In genomic region chr2:167721159-167721882, GRCm38 (mm10) we compare ENCODE assay signal across 26 mouse cellular contexts. TPM values are rescaled to one million over a fixed set of nuclear protein-coding genes. Genes with fewer than 3 reads are reported as not detected.
DNase-seq lines count a peak whose midpoint lies in the region; ATAC-seq and TF ChIP-seq lines count a peak whose summit lies in the region.
"Had no signal": no experiment of that assay in that cellular context is flagged by ENCODE, and none has a peak within 500 bp of the region (broad histone marks: within the 10 kb centered on the region; RNA-seq: fewer than 3 reads in every experiment).

No protein-coding gene starts in this region.

- H3K9ac ChIP-seq in stomach, postnatal 0 days (ENCODE audit: low read length): 0 out of 2 replicates have a peak overlapping the region, but pooled peaks have one; percentile 13
- H3K9ac ChIP-seq: heart, embryonic 15.5 days; limb, embryonic 12.5 days; liver, embryonic 14.5 days; neural tube, embryonic 13.5 days had no signal

- peaks cover 46% of the 10 kb centered on the region for H3K27me3 ChIP-seq in heart, embryonic 10.5 days (ENCODE audit: insufficient read depth, poor library complexity, severe bottlenecking)
- H3K27me3 ChIP-seq in testis, adult 2 months (ENCODE audit: control insufficient read depth, insufficient read depth, low read length): no peaks in the 10 kb centered on the region
- H3K27me3 ChIP-seq in limb, embryonic 10.5 days (ENCODE audit: low read depth, poor library complexity, severe bottlenecking): no peaks in the 10 kb centered on the region
- no peaks in the 10 kb centered on the region for H3K27me3 ChIP-seq in stomach, postnatal 0 days (ENCODE audit: control insufficient read depth, insufficient read depth, low read length)
- H3K27me3 ChIP-seq: limb, embryonic 12.5 days; neural tube, embryonic 13.5 days had no signal

- H3K27ac ChIP-seq in heart, embryonic 10.5 days: 0 out of 2 replicates have a peak overlapping the region, but pooled peaks have one; percentile 26
- H3K27ac ChIP-seq in testis, adult 2 months (ENCODE audit: control insufficient read depth, insufficient read depth, low read depth, low read length): no peak overlapping the region
- H3K27ac ChIP-seq in limb, embryonic 10.5 days: peak overlapping the region; percentile 26; the same call in 1 of the 2 replicates
- H3K27ac ChIP-seq in stomach, postnatal 0 days (replicated peaks): peak overlapping the region; percentile 77
- H3K27ac ChIP-seq: heart, adult 2 months; heart, embryonic 15.5 days; layer of hippocampus, adult 2 months; limb, embryonic 12.5 days; liver, embryonic 14.5 days; macrophage; neural tube, embryonic 13.5 days had no signal

- WGBS in heart, embryonic 10.5 days: 73% methylated on average over 11 of the region's 11 CpGs
- WGBS in limb, embryonic 10.5 days: 77% methylated on average over 11 of the region's 11 CpGs
- 60% methylated on average over 11 of the region's 11 CpGs for WGBS in stomach, postnatal 0 days

- no peak for TF ChIP-seq POLR2A in testis, adult 2 months (IDR thresholded peaks at IDR 0.05; ENCODE audit: control insufficient read depth, low read depth, low read length)

- H3K4me1 ChIP-seq in heart, embryonic 10.5 days: peaks cover 6% of the 10 kb centered on the region; the same call in 1 of the 2 replicates
- H3K4me1 ChIP-seq in testis, adult 2 months (ENCODE audit: control insufficient read depth, insufficient read depth, low read length): peaks cover 16% of the 10 kb centered on the region
- peaks cover 12% of the 10 kb centered on the region for H3K4me1 ChIP-seq in limb, embryonic 10.5 days
- no peaks in the 10 kb centered on the region for H3K4me1 ChIP-seq in stomach, postnatal 0 days (replicated peaks; ENCODE audit: control insufficient read depth, insufficient read depth)
- H3K4me1 ChIP-seq: heart, embryonic 15.5 days had no signal

- TF ChIP-seq CTCF in testis, adult 2 months (IDR thresholded peaks at IDR 0.05; ENCODE audit: control insufficient read depth, insufficient read depth, insufficient replicate concordance, low read depth, low read length): no peak
- no peak for TF ChIP-seq CTCF in stomach, postnatal 0 days (IDR thresholded peaks at IDR 0.05; ENCODE audit: low read depth)

- TF ChIP-seq EP300 in stomach, postnatal 0 days (optimal IDR thresholded peaks at IDR 0.05): no peak

- DNase-seq in heart, embryonic 10.5 days (ENCODE audit: low spot score): no peak
- no peak for DNase-seq in heart, postnatal 4 days
- DNase-seq in testis, postnatal 10 days (ENCODE audit: low spot score): no peak
- no peak for DNase-seq in limb, embryonic 10.5 days (ENCODE audit: low spot score)
- DNase-seq in stomach, postnatal 0 days (ENCODE audit: low spot score): peak; percentile 37
- no peak for DNase-seq in spleen, adult 12 weeks (ENCODE audit: low spot score)
- DNase-seq in adrenal gland, adult (ENCODE audit: inconsistent age in 2 of 2, low spot score in 1 of 2): no peak
- DNase-seq: adrenal gland, postnatal 36 days; cerebellum, adult 11 months; cerebellum, postnatal 36 days; gastrocnemius, postnatal 36 days; heart, adult 2 months; kidney, adult 8-10 months; kidney, postnatal 25 days; retina, postnatal 1 day; thymus, postnatal 25 days had no signal

- no peak overlapping the region for H3K4me3 ChIP-seq in heart, embryonic 10.5 days
- peak overlapping the region; percentile 16 for H3K4me3 ChIP-seq in testis, adult 2 months (ENCODE audit: control insufficient read depth, low read depth, low read length)
- no peak overlapping the region for H3K4me3 ChIP-seq in limb, embryonic 10.5 days
- no peak overlapping the region for H3K4me3 ChIP-seq in stomach, postnatal 0 days (ENCODE audit: low read depth, low read length)
- H3K4me3 ChIP-seq: heart, adult 2 months; heart, embryonic 15.5 days; layer of hippocampus, adult 2 months; limb, embryonic 12.5 days; myocyte; neural tube, embryonic 13.5 days had no signal

- H3K36me3 ChIP-seq in heart, embryonic 10.5 days: no peaks in the 10 kb centered on the region
- H3K36me3 ChIP-seq in testis, adult 2 months (ENCODE audit: control insufficient read depth, insufficient read depth, low read length): no peaks in the 10 kb centered on the region
- H3K36me3 ChIP-seq in limb, embryonic 10.5 days: no peaks in the 10 kb centered on the region
- H3K36me3 ChIP-seq in stomach, postnatal 0 days (ENCODE audit: control insufficient read depth, insufficient read depth, low read length): no peaks in the 10 kb centered on the region
- H3K36me3 ChIP-seq: heart, embryonic 15.5 days; limb, embryonic 12.5 days; neural tube, embryonic 13.5 days had no signal

- peak; percentile 57 for ATAC-seq in stomach, postnatal 0 days (ENCODE audit: low FRiP score, low TSS enrichment)
- ATAC-seq: CD4-positive, CD25-positive, alpha-beta regulatory T cell, adult 4 months; midbrain, embryonic 16.5 days had no signal

- H3K4me2 ChIP-seq in stomach, postnatal 0 days (replicated peaks; ENCODE audit: low read depth): no peak overlapping the region; the same call in 1 of the 2 replicates
- H3K4me2 ChIP-seq: heart, embryonic 15.5 days; limb, embryonic 12.5 days; neural tube, embryonic 13.5 days had no signal

- no peaks in the 10 kb centered on the region for H3K9me3 ChIP-seq in heart, embryonic 10.5 days
- no peaks in the 10 kb centered on the region for H3K9me3 ChIP-seq in limb, embryonic 10.5 days (replicated peaks)
- no peaks in the 10 kb centered on the region for H3K9me3 ChIP-seq in stomach, postnatal 0 days (ENCODE audit: control insufficient read depth, low read length)
- H3K9me3 ChIP-seq: heart, embryonic 15.5 days; limb, embryonic 12.5 days; neural tube, embryonic 13.5 days had no signal

RNA-seq across cellular contexts. Expression of gene Tmem189, which starts 31.7 kb away (rescaled TPM):
- polyA plus RNA-seq in heart, embryonic 10.5 days (2016; fragmentation: Nextera tagmentation; extraction: Ambion mirVana): 47.7 and 53.8 TPM in 2 replicates
- total RNA-seq in heart, postnatal 4 days (2021): 10 to 100 TPM; 41.1 to 41.6 TPM
- 97.4 and 99.8 TPM in 2 replicates for polyA plus RNA-seq in testis, adult 2 months (2012; rRNA removed)
- 41.9 and 43.2 TPM in 2 replicates for polyA plus RNA-seq in limb, embryonic 10.5 days (2016; fragmentation: Nextera tagmentation; extraction: Ambion mirVana)
- polyA plus RNA-seq in stomach, postnatal 0 days (2015; fragmentation: Nextera tagmentation; extraction: Ambion mirVana): 74.6 and 85.7 TPM in 2 replicates

RNA-seq across cellular contexts. Expression of gene Cebpb, which starts 32.6 kb away (rescaled TPM):
- 4.2 TPM in 2 replicates for polyA plus RNA-seq in heart, embryonic 10.5 days (2016; fragmentation: Nextera tagmentation; extraction: Ambion mirVana)
- 10 to 100 TPM; 15.9 to 16.6 TPM for total RNA-seq in heart, postnatal 4 days (2021)
- polyA plus RNA-seq in testis, adult 2 months (2012; rRNA removed): 2.9 and 4.0 TPM in 2 replicates
- polyA plus RNA-seq in limb, embryonic 10.5 days (2016; fragmentation: Nextera tagmentation; extraction: Ambion mirVana): 1.2 and 2.2 TPM in 2 replicates
- 55.0 and 60.2 TPM in 2 replicates for polyA plus RNA-seq in stomach, postnatal 0 days (2015; fragmentation: Nextera tagmentation; extraction: Ambion mirVana)

Comparison
In these comparisons a context has a peak if more than half of its experiments do, and no peak if none do; other contexts are left out.
1. RNA of gene Cebpb, which starts 32.6 kb away (polyA plus RNA-seq): 55.0 to 60.2 TPM in stomach, postnatal 0 days; 4.2 TPM in heart, embryonic 10.5 days, 2.9 to 4.0 TPM in testis, adult 2 months and 1.2 to 2.2 TPM in limb, embryonic 10.5 days; every median in the first group is over 10 times any median in the second.